8 mouse cellular contexts compared by ENCODE assay signal in the genomic region with DNA sequence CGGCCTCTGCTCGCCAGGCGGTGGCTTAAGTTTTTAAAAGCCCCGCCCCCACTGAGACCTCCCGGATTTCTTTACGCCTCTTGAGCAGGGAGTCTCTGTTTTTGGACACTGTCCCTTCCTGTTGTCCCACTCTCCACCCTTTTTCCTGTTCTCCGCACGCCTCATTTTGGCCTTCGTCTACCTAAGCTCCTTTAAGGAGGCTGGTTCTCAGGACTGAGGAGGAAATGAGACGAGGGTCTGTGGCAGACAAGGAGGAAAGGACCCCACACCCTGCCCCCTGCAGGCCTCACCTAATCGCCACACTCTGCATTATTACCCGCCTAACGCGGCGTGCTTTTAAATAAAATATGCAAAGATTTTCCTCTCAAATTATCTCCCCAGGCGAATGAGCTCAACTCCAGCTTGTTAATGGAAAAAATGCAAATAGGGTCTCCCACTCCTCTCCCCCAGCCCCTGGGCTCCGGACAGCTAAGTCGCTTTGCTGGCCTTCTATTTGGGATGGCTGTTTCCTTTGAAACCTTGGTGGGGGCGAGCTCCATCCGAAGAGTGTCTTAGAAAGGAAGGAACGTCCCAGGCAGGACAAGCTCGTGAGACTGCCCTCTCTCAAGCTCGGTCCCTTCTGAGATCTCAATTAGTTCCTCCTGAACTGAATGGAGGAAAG. TPM values are rescaled to one million over a fixed set of nuclear protein-coding genes. Genes with fewer than 3 reads are reported as not detected.
DNase-seq lines count a peak whose midpoint lies in the region; ATAC-seq lines count a peak whose summit lies in the region.

No protein-coding gene starts in this region.

- WGBS in heart, embryonic 10.5 days = under 1% methylated on average over 23 of the region's 23 CpGs
- WGBS in kidney, embryonic 16.5 days = 2% methylated on average over 23 of the region's 23 CpGs
- under 1% methylated on average over 23 of the region's 23 CpGs for WGBS in midbrain, embryonic 12.5 days

- H3K9me3 ChIP-seq in heart, embryonic 10.5 days = no peaks in the 10 kb centered on the region
- H3K9me3 ChIP-seq in kidney, embryonic 16.5 days (ENCODE audit: low read length) = no peaks in the 10 kb centered on the region
- H3K9me3 ChIP-seq in midbrain, embryonic 12.5 days = no peaks in the 10 kb centered on the region

- peaks cover 16% of the 10 kb centered on the region; the same call in 1 of the 2 replicates for H3K27me3 ChIP-seq in heart, embryonic 10.5 days (ENCODE audit: insufficient read depth, poor library complexity, severe bottlenecking)
- H3K27me3 ChIP-seq in kidney, embryonic 16.5 days (ENCODE audit: insufficient read depth, low read length) = peaks cover 4% of the 10 kb centered on the region; the same call in 1 of the 2 replicates
- H3K27me3 ChIP-seq in midbrain, embryonic 12.5 days = peaks cover 83% of the 10 kb centered on the region

- H3K27ac ChIP-seq in heart, embryonic 10.5 days = peak overlapping the region; percentile 70
- no peak overlapping the region for H3K27ac ChIP-seq in kidney, embryonic 16.5 days (ENCODE audit: low read length)
- H3K27ac ChIP-seq in midbrain, embryonic 12.5 days (replicated peaks) = peak overlapping the region; percentile 68

- ATAC-seq in kidney, embryonic 16.5 days (ENCODE audit: low FRiP score, low TSS enrichment) = peak; percentile 61; the same call in 1 of the 2 replicates
- ATAC-seq in midbrain, embryonic 12.5 days (ENCODE audit: low FRiP score, low read depth) = peak; percentile 83

- peak; percentile 10 for DNase-seq in adrenal gland, adult 2 months
- DNase-seq in adrenal gland, postnatal 4 days (ENCODE audit: low spot score in 2 of 2) = no peak
- DNase-seq in heart, embryonic 10.5 days (ENCODE audit: low spot score) = no peak
- no peak for DNase-seq in ovary, postnatal 10 days (ENCODE audit: low spot score)
- DNase-seq in layer of hippocampus, postnatal 10 days (ENCODE audit: low spot score in 2 of 2) = no peak
- no peak for DNase-seq in layer of hippocampus, adult 18-20 months (ENCODE audit: low spot score in 2 of 2)

- peak overlapping the region; percentile 54 for H3K4me3 ChIP-seq in heart, embryonic 10.5 days
- peak overlapping the region; percentile 32 for H3K4me3 ChIP-seq in kidney, embryonic 16.5 days (ENCODE audit: low read length)
- H3K4me3 ChIP-seq in midbrain, embryonic 12.5 days = peak overlapping the region; percentile 9; the same call in 1 of the 2 replicates

- peaks cover 6% of the 10 kb centered on the region; the same call in 1 of the 2 replicates for H3K4me1 ChIP-seq in heart, embryonic 10.5 days
- H3K4me1 ChIP-seq in kidney, embryonic 16.5 days (ENCODE audit: insufficient read depth, low read length) = peaks cover 12% of the 10 kb centered on the region; the same call in 1 of the 2 replicates
- peaks cover 16% of the 10 kb centered on the region for H3K4me1 ChIP-seq in midbrain, embryonic 12.5 days

- peak overlapping the region; percentile 33 for H3K9ac ChIP-seq in kidney, embryonic 16.5 days (replicated peaks; ENCODE audit: low read length)
- H3K9ac ChIP-seq in midbrain, embryonic 12.5 days (replicated peaks) = 0 out of 2 replicates have a peak overlapping the region, but pooled peaks have one; percentile 7

- H3K36me3 ChIP-seq in heart, embryonic 10.5 days = no peaks in the 10 kb centered on the region
- H3K36me3 ChIP-seq in kidney, embryonic 16.5 days (ENCODE audit: insufficient read depth, low read length) = no peaks in the 10 kb centered on the region
- no peaks in the 10 kb centered on the region for H3K36me3 ChIP-seq in midbrain, embryonic 12.5 days

- H3K4me2 ChIP-seq in kidney, embryonic 16.5 days (replicated peaks; ENCODE audit: low read depth, low read length) = peak overlapping the region; percentile 55
- H3K4me2 ChIP-seq in midbrain, embryonic 12.5 days (replicated peaks) = peak overlapping the region; percentile 39

RNA-seq across cellular contexts. Expression of gene 5730409E04Rik, which starts 17.5 kb away (rescaled TPM):
- total RNA-seq in adrenal gland, adult 2 months (2021) = 10 to 100 TPM in 1 of 2 experiments, 1 to 10 TPM in 1; 8.1 to 19.0 TPM
- 19.3 and 20.7 TPM in 2 replicates for polyA plus RNA-seq in adrenal gland, adult 2 months (2012; rRNA removed)
- total RNA-seq in adrenal gland, postnatal 4 days (2021) = 10 to 100 TPM; 17.5 to 19.3 TPM
- polyA plus RNA-seq in heart, embryonic 10.5 days (2016; fragmentation: Nextera tagmentation; extraction: Ambion mirVana) = 1.1 and 1.6 TPM in 2 replicates
- polyA plus RNA-seq in kidney, embryonic 16.5 days (2015; fragmentation: Nextera tagmentation; extraction: Ambion mirVana) = 1.5 and 2.2 TPM in 2 replicates
- polyA plus RNA-seq in midbrain, embryonic 12.5 days (2016; fragmentation: Nextera tagmentation; extraction: Ambion mirVana) = 1.5 and 1.9 TPM in 2 replicates
- 10 to 100 TPM; 57.3 to 58.1 TPM for total RNA-seq in layer of hippocampus, postnatal 10 days (2021)
- 10 to 100 TPM; 70.4 to 71.1 TPM for total RNA-seq in layer of hippocampus, adult 18-20 months (2021)

RNA-seq across cellular contexts. Expression of gene Psmb2, which starts 50.3 kb away (rescaled TPM):
- 100 to 1,000 TPM; 159 to 189 TPM for total RNA-seq in adrenal gland, adult 2 months (2021)
- polyA plus RNA-seq in adrenal gland, adult 2 months (2012; rRNA removed) = 133 and 175 TPM in 2 replicates
- 100 to 1,000 TPM; 172 to 173 TPM for total RNA-seq in adrenal gland, postnatal 4 days (2021)
- 483 and 538 TPM in 2 replicates for polyA plus RNA-seq in heart, embryonic 10.5 days (2016; fragmentation: Nextera tagmentation; extraction: Ambion mirVana)
- polyA plus RNA-seq in kidney, embryonic 16.5 days (2015; fragmentation: Nextera tagmentation; extraction: Ambion mirVana) = 457 and 483 TPM in 2 replicates
- 435 and 444 TPM in 2 replicates for polyA plus RNA-seq in midbrain, embryonic 12.5 days (2016; fragmentation: Nextera tagmentation; extraction: Ambion mirVana)
- total RNA-seq in layer of hippocampus, postnatal 10 days (2021) = 100 to 1,000 TPM; 145 to 149 TPM
- 100 to 1,000 TPM; 100 to 115 TPM for total RNA-seq in layer of hippocampus, adult 18-20 months (2021)
